Mouse (Mus musculus): Measurements from ENCODE around the gene Clns1a. TPM values are rescaled to one million over a fixed set of nuclear protein-coding genes. Genes with fewer than 3 reads are reported as not detected.

Gene Clns1a
- polyA plus RNA-seq (2015; fragmentation: Nextera tagmentation; extraction: Ambion mirVana): 104 and 110 TPM in 2 replicates

DNA sequence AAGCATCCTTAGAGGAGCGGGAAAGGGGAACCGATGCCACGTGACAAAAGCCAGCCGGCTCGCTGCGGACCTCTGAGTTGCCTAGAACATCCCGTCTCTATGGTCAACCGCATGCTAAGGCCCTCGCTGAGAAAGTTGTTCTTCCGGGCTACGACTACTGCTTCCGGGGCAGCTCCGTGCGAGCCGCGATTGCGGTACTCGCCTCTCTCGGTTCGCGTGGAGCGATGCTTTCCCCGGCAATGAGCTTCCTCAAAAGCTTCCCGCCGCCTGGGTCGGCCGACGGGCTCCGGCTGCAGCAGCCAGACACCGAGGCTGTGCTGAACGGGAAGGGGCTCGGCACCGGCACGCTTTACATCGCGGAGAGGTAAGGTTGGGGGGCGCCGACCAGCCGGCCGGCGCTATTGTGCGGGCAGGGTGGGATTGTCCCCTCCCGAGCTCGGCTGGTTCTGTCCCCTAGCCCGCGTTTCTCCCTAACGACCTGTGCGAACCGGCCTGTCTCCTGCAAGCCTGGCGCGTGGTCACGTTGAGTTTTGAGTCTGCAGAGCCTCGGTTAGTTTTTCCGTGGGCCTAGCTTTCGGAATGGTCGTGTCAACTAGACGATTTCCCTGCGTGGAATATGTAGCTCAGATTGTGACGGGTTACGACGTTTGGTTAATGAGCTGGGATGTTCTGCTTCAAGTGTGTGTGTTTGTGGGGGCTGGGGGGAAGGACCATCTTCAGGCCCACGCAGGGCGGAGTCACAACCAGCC lies at the start of gene Clns1a:
TSS of gene Clns1a (plus strand) at position 129 of the 749 bp plus-strand sequence.
- ATAC-seq (ENCODE audit: low read depth) (peak; percentile 95), DNase-seq (peak; percentile 84)
- Histone ChIP-seq H3K9ac (peak within 1 kb of the TSS; percentile 91), H3K27me3 (no peaks in the 10 kb centered on the region), H3K4me1 (replicated peaks) (peaks cover 41% of the 10 kb centered on the region), H3K4me2 (peak within 1 kb of the TSS; percentile 87), H3K9me3 (replicated peaks) (no peaks in the 10 kb centered on the region), H3K4me3 (replicated peaks) (peak within 1 kb of the TSS; percentile 99), H3K27ac (peak within 1 kb of the TSS; percentile 71), H3K36me3 (peaks cover 8% of the 10 kb centered on the region)
- WGBS (ENCODE audit: insufficient replicate concordance): under 1% methylated on average over 63 of the region's 63 CpGs

- H3K36me3 ChIP-seq: no peaks in the 10 kb centered on the region
- H3K4me2 ChIP-seq: no peak overlapping the region
- no peak overlapping the region; the same call in 1 of the 2 replicates for H3K27ac ChIP-seq
- no peaks in the 10 kb centered on the region for H3K27me3 ChIP-seq
- H3K4me1 ChIP-seq (replicated peaks): no peaks in the 10 kb centered on the region
- no peak overlapping the region for H3K9ac ChIP-seq
- DNase-seq (no peak), ATAC-seq (ENCODE audit: low read depth) (no peak)
- no peaks in the 10 kb centered on the region for H3K9me3 ChIP-seq (replicated peaks)
- no peak overlapping the region for H3K4me3 ChIP-seq (replicated peaks)
- 80% methylated on average over 5 of the region's 5 CpGs for WGBS (ENCODE audit: insufficient replicate concordance)
Measured at GRCm38 (mm10) chr7:97647656-97648055, 48.8 kb upstream of the Clns1a start.

GRCm38 (mm10) chr7:97650729-97651128 lies 45.7 kb upstream of the Clns1a start:
- no peak for DNase-seq
- peaks cover 14% of the 10 kb centered on the region for H3K36me3 ChIP-seq
- no peaks in the 10 kb centered on the region for H3K4me1 ChIP-seq (replicated peaks)
- no peaks in the 10 kb centered on the region for H3K9me3 ChIP-seq (replicated peaks)
- ATAC-seq (ENCODE audit: low read depth): no peak; the same call in 1 of the 2 replicates
- H3K9ac ChIP-seq: no peak overlapping the region
- no peak overlapping the region for H3K4me3 ChIP-seq (replicated peaks)
- 67% methylated on average over 4 of the region's 4 CpGs for WGBS (ENCODE audit: insufficient replicate concordance)
- H3K27ac ChIP-seq: no peak overlapping the region
- H3K27me3 ChIP-seq: no peaks in the 10 kb centered on the region
- no peak overlapping the region for H3K4me2 ChIP-seq

GRCm38 (mm10) chr7:97656144-97656543 lies 40.3 kb upstream of the Clns1a start:
- no peaks in the 10 kb centered on the region for H3K9me3 ChIP-seq (replicated peaks)
- no peak overlapping the region for H3K9ac ChIP-seq
- no peaks in the 10 kb centered on the region for H3K27me3 ChIP-seq
- H3K27ac ChIP-seq: no peak overlapping the region
- no peak for DNase-seq
- no peak overlapping the region for H3K4me2 ChIP-seq
- peaks cover 4% of the 10 kb centered on the region for H3K4me1 ChIP-seq (replicated peaks)
- H3K36me3 ChIP-seq: peaks cover 24% of the 10 kb centered on the region
- WGBS (ENCODE audit: insufficient replicate concordance): 79% methylated on average over 6 of the region's 6 CpGs
- no peak overlapping the region for H3K4me3 ChIP-seq (replicated peaks)
- no peak for ATAC-seq (ENCODE audit: low read depth)

GRCm38 (mm10) chr7:97661634-97662033 lies 34.8 kb upstream of the Clns1a start:
- H3K4me3 ChIP-seq (replicated peaks): no peak overlapping the region
- DNase-seq (no peak), ATAC-seq (ENCODE audit: low read depth) (no peak)
- H3K36me3 ChIP-seq: peaks cover 44% of the 10 kb centered on the region
- no peak overlapping the region for H3K9ac ChIP-seq
- H3K27me3 ChIP-seq: no peaks in the 10 kb centered on the region
- H3K9me3 ChIP-seq (replicated peaks): no peaks in the 10 kb centered on the region
- no peak overlapping the region for H3K27ac ChIP-seq
- H3K4me1 ChIP-seq (replicated peaks): peaks cover 12% of the 10 kb centered on the region
- no peak overlapping the region for H3K4me2 ChIP-seq
- WGBS (ENCODE audit: insufficient replicate concordance): 73% methylated on average over 4 of the region's 4 CpGs

DNA sequence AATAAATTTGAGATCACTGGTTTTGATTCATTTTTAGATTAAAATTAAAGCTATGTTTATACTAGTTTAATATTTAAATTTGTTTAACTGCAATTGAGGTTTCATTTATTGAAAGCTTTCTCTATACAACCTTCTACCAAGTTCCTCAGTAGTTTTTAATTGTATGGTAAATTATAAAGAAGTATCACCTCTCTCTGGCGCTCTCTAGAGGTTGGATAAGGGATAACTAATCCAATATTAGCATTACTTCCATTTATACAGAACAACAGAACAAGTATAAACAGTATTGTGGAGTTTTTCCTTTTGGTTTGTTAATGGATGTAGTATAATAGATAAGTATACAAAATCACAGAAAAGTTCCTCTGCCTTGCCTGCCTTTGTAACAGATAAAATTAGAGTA lies 17.2 kb upstream of the Clns1a start:
- ATAC-seq (ENCODE audit: low read depth): no peak
- Histone ChIP-seq H3K36me3 (peaks cover 44% of the 10 kb centered on the region), H3K4me2 (no peak overlapping the region), H3K27ac (no peak overlapping the region), H3K9ac (no peak overlapping the region), H3K27me3 (no peaks in the 10 kb centered on the region), H3K4me1 (replicated peaks) (no peaks in the 10 kb centered on the region), H3K4me3 (replicated peaks) (no peak overlapping the region), H3K9me3 (replicated peaks) (no peaks in the 10 kb centered on the region)
- no peak for DNase-seq
- 16% methylated on average over 1 of the region's 1 CpGs for WGBS (ENCODE audit: insufficient replicate concordance)

DNA sequence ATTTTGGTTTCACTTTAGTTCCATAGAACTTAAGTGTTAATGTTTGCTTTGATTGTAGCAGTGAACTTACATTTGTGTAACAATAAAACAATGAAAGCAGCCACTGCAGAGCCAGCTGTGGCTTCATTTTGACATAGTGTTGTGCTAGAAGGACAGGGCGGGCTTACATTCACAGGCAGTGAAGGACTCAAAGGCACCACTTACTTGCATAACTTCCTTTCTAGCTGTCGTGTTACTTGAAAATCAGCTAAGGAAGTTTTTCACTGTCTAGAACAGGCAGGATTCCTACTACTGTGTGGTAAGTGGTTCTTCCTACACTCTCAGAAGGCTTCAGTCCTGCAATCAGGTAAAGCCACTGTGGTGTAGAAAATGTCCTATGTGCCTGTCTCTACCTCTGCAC lies 8.6 kb upstream of the Clns1a start:
- no peak for ATAC-seq (ENCODE audit: low read depth)
- H3K4me2 ChIP-seq: no peak overlapping the region
- WGBS (ENCODE audit: insufficient replicate concordance): 63% methylated on average over 2 of the region's 2 CpGs

DNA sequence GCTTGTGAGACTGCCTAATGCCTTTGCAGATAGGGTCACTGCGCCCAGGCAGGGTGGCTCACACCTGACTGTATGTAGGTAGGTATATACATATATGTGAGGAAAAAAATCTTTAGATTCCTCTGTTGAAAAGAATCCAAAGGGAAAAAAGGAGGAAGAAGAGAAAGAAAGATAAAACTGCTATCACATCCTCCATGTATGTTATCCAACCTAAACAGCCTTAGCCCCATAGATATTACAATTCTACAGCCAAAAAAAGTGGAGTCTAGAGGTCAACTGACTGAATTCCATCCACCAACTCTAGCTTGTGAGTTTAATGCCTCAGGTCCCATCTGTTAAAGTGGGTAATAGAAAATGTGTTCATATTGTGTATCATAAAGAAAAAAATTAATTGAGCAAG lies 993 bp upstream of the Clns1a start:
- H3K9me3 ChIP-seq (replicated peaks): no peaks in the 10 kb centered on the region
- H3K4me3 ChIP-seq (replicated peaks): no peak overlapping the region
- no peak overlapping the region for H3K9ac ChIP-seq
- H3K27ac ChIP-seq: no peak overlapping the region
- peaks cover 8% of the 10 kb centered on the region for H3K36me3 ChIP-seq
- peaks cover 41% of the 10 kb centered on the region for H3K4me1 ChIP-seq (replicated peaks)
- peak overlapping the region; percentile 87 for H3K4me2 ChIP-seq
- H3K27me3 ChIP-seq: no peaks in the 10 kb centered on the region
- no peak for ATAC-seq (ENCODE audit: low read depth)
- DNase-seq: no peak
- 86% methylated on average over 1 of the region's 1 CpGs for WGBS (ENCODE audit: insufficient replicate concordance)

More for the DNA sequence above, 8.6 kb upstream of the Clns1a start:
- Histone ChIP-seq H3K27ac (no peak overlapping the region), H3K9me3 (replicated peaks) (no peaks in the 10 kb centered on the region), H3K36me3 (peaks cover 28% of the 10 kb centered on the region), H3K27me3 (no peaks in the 10 kb centered on the region), H3K4me3 (replicated peaks) (no peak overlapping the region), H3K4me1 (replicated peaks) (no peaks in the 10 kb centered on the region), H3K9ac (no peak overlapping the region)
- no peak for DNase-seq

- ATAC-seq (ENCODE audit: low read depth) (peak; percentile 63), DNase-seq (no peak)
- H3K4me2 ChIP-seq: peak overlapping the region; percentile 87
- WGBS (ENCODE audit: insufficient replicate concordance): 36% methylated on average over 19 of the region's 19 CpGs
- H3K9me3 ChIP-seq (replicated peaks): no peaks in the 10 kb centered on the region
- peak overlapping the region; percentile 64 for H3K27ac ChIP-seq
- H3K4me3 ChIP-seq (replicated peaks): peak overlapping the region; percentile 99
- peaks cover 41% of the 10 kb centered on the region for H3K4me1 ChIP-seq (replicated peaks)
- peak overlapping the region; percentile 91 for H3K9ac ChIP-seq
- no peaks in the 10 kb centered on the region for H3K27me3 ChIP-seq
- peaks cover 8% of the 10 kb centered on the region for H3K36me3 ChIP-seq
Measured at GRCm38 (mm10) chr7:97696133-97696505, 315 bp upstream of the Clns1a start.

DNA sequence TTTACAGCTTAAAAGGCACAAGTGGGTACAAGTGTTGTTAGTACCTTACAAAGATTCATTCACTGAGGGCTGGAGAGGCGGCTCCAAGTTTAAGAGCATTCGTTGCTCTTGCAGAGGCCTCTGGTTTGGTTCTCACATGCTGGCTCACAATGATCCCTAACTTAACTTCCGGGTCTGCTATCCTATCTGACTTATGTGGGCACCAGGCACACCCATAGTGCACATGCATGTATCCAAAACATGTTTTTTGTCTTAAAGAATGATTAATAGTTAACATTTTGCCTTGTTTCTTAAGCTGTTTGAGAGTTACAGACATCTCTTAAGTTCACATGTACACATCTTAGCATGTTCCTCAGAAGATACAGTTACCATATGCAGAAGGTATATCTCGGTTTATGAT lies 3.7 kb downstream of the Clns1a start:
- Histone ChIP-seq H3K9me3 (replicated peaks) (no peaks in the 10 kb centered on the region), H3K4me3 (replicated peaks) (no peak overlapping the region), H3K4me2 (no peak overlapping the region), H3K27ac (no peak overlapping the region), H3K36me3 (peaks cover 8% of the 10 kb centered on the region), H3K4me1 (replicated peaks) (peaks cover 40% of the 10 kb centered on the region), H3K9ac (no peak overlapping the region), H3K27me3 (no peaks in the 10 kb centered on the region)
- WGBS (ENCODE audit: insufficient replicate concordance): 73% methylated on average over 4 of the region's 4 CpGs
- ATAC-seq (ENCODE audit: low read depth) (no peak), DNase-seq (no peak)

GRCm38 (mm10) chr7:97701106-97701505 lies 4.7 kb downstream of the Clns1a start:
- H3K4me3 ChIP-seq (replicated peaks): no peak overlapping the region
- H3K27ac ChIP-seq: no peak overlapping the region
- whole genome bisulfite sequencing (ENCODE audit: insufficient replicate concordance): 77% methylated on average over 6 of the region's 6 CpGs
- H3K27me3 ChIP-seq: no peaks in the 10 kb centered on the region
- H3K4me2 ChIP-seq: no peak overlapping the region
- no peak for ATAC-seq (ENCODE audit: low read depth)
- peaks cover 8% of the 10 kb centered on the region for H3K36me3 ChIP-seq
- peaks cover 31% of the 10 kb centered on the region for H3K4me1 ChIP-seq (replicated peaks)
- no peaks in the 10 kb centered on the region for H3K9me3 ChIP-seq (replicated peaks)
- DNase-seq: no peak
- H3K9ac ChIP-seq: no peak overlapping the region

- Histone ChIP-seq H3K4me3 (replicated peaks) (no peak overlapping the region), H3K27me3 (no peaks in the 10 kb centered on the region), H3K36me3 (peaks cover 12% of the 10 kb centered on the region), H3K27ac (no peak overlapping the region), H3K9ac (no peak overlapping the region), H3K9me3 (replicated peaks) (no peaks in the 10 kb centered on the region), H3K4me1 (replicated peaks) (peaks cover 7% of the 10 kb centered on the region), H3K4me2 (no peak overlapping the region)
- no peak for ATAC-seq (ENCODE audit: low read depth)
- no peak for DNase-seq
- 77% methylated on average over 4 of the region's 4 CpGs for WGBS (ENCODE audit: insufficient replicate concordance)
Measured at GRCm38 (mm10) chr7:97707123-97707522, 10.7 kb downstream of the Clns1a start.

Data from liver, embryonic 13.5 days (tissue).